Mouse (Mus musculus) adrenal gland, adult 18-20 months (tissue): ENCODE measurements at regions not wholly inside any gene's neighbourhood (a gene's known extent, or its start where the extent isn't known, plus 50 kb on each side); places are given as distances from the start of the nearest gene placed in this dataset.

Source experiments
- DNase-seq, 2 experiments: peaks; one replicate each; pipeline ENCODE4 v3.0.0; 2021 to 2022; ENCODE audit warnings: low spot score in 2 of 2

GRCm38 (mm10) chr3:146337429-146337828, 67.0 kb upstream of the Ssx2ip start:
- no peak for DNase-seq

GRCm38 (mm10) chr3:146337861-146338281, 66.6 kb upstream of the Ssx2ip start:
- no peak for DNase-seq

- no peak for DNase-seq
These were observed 66.0 kb upstream of the Ssx2ip start for GRCm38 (mm10) chr3:146338445-146338844.

GRCm38 (mm10) chr3:146340316-146341055, 64.0 kb upstream of the Ssx2ip start:
- DNase-seq, result no peak

GRCm38 (mm10) chr3:146341652-146342340, 62.6 kb upstream of the Ssx2ip start:
- no peak for DNase-seq

- DNase-seq, result no peak
These were observed 61.7 kb upstream of the Ssx2ip start for GRCm38 (mm10) chr3:146342727-146343126.

GRCm38 (mm10) chr3:146343649-146344401, 60.6 kb upstream of the Ssx2ip start:
- peak; percentile 44 to 54 for DNase-seq

GRCm38 (mm10) chr3:146344402-146345025, 59.9 kb upstream of the Ssx2ip start:
- no peak for DNase-seq

- DNase-seq, result peak; percentile 57 to 59
These were observed 59.1 kb upstream of the Ssx2ip start for GRCm38 (mm10) chr3:146345308-146345780.

- DNase-seq, result no peak
These were observed 58.5 kb upstream of the Ssx2ip start for GRCm38 (mm10) chr3:146345946-146346345.

GRCm38 (mm10) chr3:146347311-146347710, 57.1 kb upstream of the Ssx2ip start:
- no peak for DNase-seq

GRCm38 (mm10) chr3:146348921-146349320, 55.5 kb upstream of the Ssx2ip start:
- DNase-seq, result no peak

GRCm38 (mm10) chr3:146349393-146349792, 55.0 kb upstream of the Ssx2ip start:
- DNase-seq, result no peak

- no peak for DNase-seq
These were observed 54.3 kb upstream of the Ssx2ip start for GRCm38 (mm10) chr3:146350126-146350525.

- no peak for DNase-seq
These were observed 53.0 kb upstream of the Ssx2ip start for GRCm38 (mm10) chr3:146351468-146351867.

- peak; percentile 12 to 32 for DNase-seq
These were observed 52.3 kb upstream of the Ssx2ip start for GRCm38 (mm10) chr3:146352187-146352586.

- DNase-seq, result no peak
These were observed 50.5 kb upstream of the Ssx2ip start for GRCm38 (mm10) chr3:146353961-146354360.
